Mouse (Mus musculus) neural tube, embryonic 15.5 days (tissue): ENCODE data around the gene Ehhadh. TPM values are rescaled to one million over a fixed set of nuclear protein-coding genes. Genes with fewer than 3 reads are reported as not detected.

Experiments used
- ATAC-seq: fragments of 200-750 bp; cut with Nextera tagmentation; 2 replicates; pipeline ENCODE4 v1.8.0; 2017; ENCODE audit warnings: mild to moderate bottlenecking, moderate TSS enrichment, moderate library complexity; ENCODE audit not compliant: low FRiP score
- H3K27ac ChIP-seq: fragments of 300-500 bp; sonication (generic); replicated peaks from 2 replicates; pipeline ENCODE4 v1.5.1; 2015; ENCODE audit warnings: mild to moderate bottlenecking, inconsistent platforms
- H3K27me3 ChIP-seq: fragments of 300-500 bp; sonication (generic); replicated peaks from 2 replicates; pipeline ENCODE4 v1.6.1; 2015; ENCODE audit warnings: inconsistent platforms
- H3K36me3 ChIP-seq: fragments of 300-500 bp; sonication (generic); 2 replicates; pipeline ENCODE4 v1.6.1; 2015; ENCODE audit warnings: inconsistent platforms
- H3K4me1 ChIP-seq: fragments of 300-500 bp; sonication (generic); 2 replicates; pipeline ENCODE4 v1.6.1; 2015; ENCODE audit warnings: inconsistent platforms
- H3K4me2 ChIP-seq: fragments of 300-500 bp; sonication (generic); 2 replicates; pipeline ENCODE4 v1.6.1; 2015; ENCODE audit warnings: inconsistent platforms, mild to moderate bottlenecking, moderate library complexity
- H3K4me3 ChIP-seq: fragments of 300-500 bp; sonication (generic); replicated peaks from 2 replicates; pipeline ENCODE4 v1.5.1; 2015; ENCODE audit warnings: mild to moderate bottlenecking, inconsistent platforms
- H3K9ac ChIP-seq: fragments of 300-500 bp; sonication (generic); replicated peaks from 2 replicates; pipeline ENCODE4 v1.6.1; 2015; ENCODE audit warnings: mild to moderate bottlenecking, inconsistent platforms
- H3K9me3 ChIP-seq: fragments of 300-500 bp; sonication (generic); replicated peaks from 2 replicates; pipeline ENCODE4 v1.6.1; 2016; ENCODE audit warnings: inconsistent platforms
- WGBS: fragments of 180-500 bp; shearing (Covaris S2); methylation state at CpG from one replicate; pipeline ENCODE4 v1.1.7; 2015; ENCODE audit warnings: mixed read lengths; 5-methylcytosine and 5-hydroxymethylcytosine counted together
- polyA plus RNA-seq: library from polyadenylated mRNA; unstranded; fragments of >200 nt; fragmentation: Nextera tagmentation; extraction: Ambion mirVana; gene quantifications from 2 replicates; pipeline ENCODE4 v1.2.1, GENCODE M21; 2015

Ehhadh gene
- polyA plus RNA-seq, 1 experiment from 2014 or later, result 1.7 TPM

- no peak overlapping the region for H3K4me2 ChIP-seq
- no peaks in the 10 kb centered on the region for H3K4me1 ChIP-seq
- ATAC-seq, result no peak
- WGBS, result 97% methylated on average over 1 of the region's 1 CpGs
- H3K27me3 ChIP-seq, result no peaks in the 10 kb centered on the region
- H3K4me3 ChIP-seq, result no peak overlapping the region
- no peak overlapping the region for H3K9ac ChIP-seq
- H3K9me3 ChIP-seq, result no peaks in the 10 kb centered on the region
- H3K36me3 ChIP-seq, result no peaks in the 10 kb centered on the region
- H3K27ac ChIP-seq, result no peak overlapping the region
Measured at GRCm38 (mm10) chr16:21724261-21724660, 63.3 kb downstream of the Ehhadh start.

DNA sequence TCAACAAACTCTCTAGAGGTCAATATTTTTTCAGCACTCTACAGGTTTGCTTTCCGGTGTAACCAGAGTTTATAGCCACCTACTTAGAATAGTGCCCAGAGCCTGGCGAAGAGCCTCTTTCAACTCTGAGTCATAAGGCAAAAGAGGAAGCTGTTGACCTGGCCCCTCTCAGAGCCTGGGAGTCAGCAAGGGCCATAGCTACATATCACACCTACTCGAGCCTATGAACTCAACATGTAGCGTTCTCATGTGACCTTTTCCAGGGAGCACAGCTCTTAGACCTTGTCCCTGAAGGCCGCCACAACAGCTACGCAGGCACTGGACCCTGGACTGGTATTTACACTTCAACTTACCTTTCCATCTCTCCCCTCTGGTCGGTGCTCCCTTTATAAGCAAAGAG lies 67.8 kb downstream of the Ehhadh start:
- WGBS, result 90% methylated on average over 7 of the region's 7 CpGs
- Histone ChIP-seq H3K9ac (no peak overlapping the region), H3K4me3 (no peak overlapping the region), H3K36me3 (no peaks in the 10 kb centered on the region), H3K4me2 (no peak overlapping the region), H3K9me3 (no peaks in the 10 kb centered on the region), H3K4me1 (no peaks in the 10 kb centered on the region), H3K27ac (no peak overlapping the region), H3K27me3 (no peaks in the 10 kb centered on the region)
- no peak for ATAC-seq

DNA sequence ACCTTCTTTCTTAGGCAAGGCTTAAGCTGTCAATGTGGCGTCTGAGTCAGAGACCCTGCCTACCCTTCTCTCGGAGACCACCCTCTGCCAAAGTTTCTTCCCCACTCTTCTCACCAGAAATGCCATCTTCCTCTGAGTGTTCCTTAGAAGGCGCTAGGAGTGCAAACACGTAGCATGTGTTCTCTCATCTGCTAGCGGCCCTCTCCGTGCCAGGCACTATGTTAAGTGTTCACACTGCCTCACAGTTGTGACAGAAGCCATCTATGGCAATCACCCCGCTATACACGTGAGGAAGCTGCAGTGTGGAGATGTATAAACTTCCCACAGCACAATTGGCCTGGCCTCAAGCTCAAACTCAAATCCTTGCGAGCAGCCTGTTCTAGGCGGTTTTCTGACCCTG lies 73.1 kb downstream of the Ehhadh start:
- no peaks in the 10 kb centered on the region for H3K9me3 ChIP-seq
- no peaks in the 10 kb centered on the region for H3K36me3 ChIP-seq
- H3K27ac ChIP-seq, result no peak overlapping the region
- no peaks in the 10 kb centered on the region for H3K27me3 ChIP-seq
- H3K9ac ChIP-seq, result no peak overlapping the region
- no peak overlapping the region for H3K4me2 ChIP-seq
- H3K4me3 ChIP-seq, result no peak overlapping the region
- no peak for ATAC-seq
- WGBS, result 89% methylated on average over 10 of the region's 10 CpGs
- H3K4me1 ChIP-seq, result no peaks in the 10 kb centered on the region

Other genes with a start within 250 kb of the Ehhadh start
- gene 2510009E07Rik, start 93.1 kb downstream of the Ehhadh start, polyA plus RNA-seq, result 36.5 and 41.9 TPM in 2 replicates
- 4.8 and 5.7 TPM in 2 replicates for gene Map3k13, start 6.5 kb upstream of the Ehhadh start, polyA plus RNA-seq
- gene Tmem41a, start 159.7 kb upstream of the Ehhadh start, polyA plus RNA-seq, result 48.7 and 50.1 TPM in 2 replicates
- gene Liph, start 207.9 kb upstream of the Ehhadh start, polyA plus RNA-seq, result 0.49 and 1.8 TPM in 2 replicates
- 44.8 and 48.3 TPM in 2 replicates for gene Senp2, start 221.7 kb upstream of the Ehhadh start, polyA plus RNA-seq